Mouse (Mus musculus): ENCODE data around the gene Gemin8.

The Gemin8 gene

GRCm38 (mm10) chrX:166230515-166231267, 60.4 kb downstream of the Gemin8 start:
- no peak for DNase-seq (ENCODE audit: low spot score)

DNA sequence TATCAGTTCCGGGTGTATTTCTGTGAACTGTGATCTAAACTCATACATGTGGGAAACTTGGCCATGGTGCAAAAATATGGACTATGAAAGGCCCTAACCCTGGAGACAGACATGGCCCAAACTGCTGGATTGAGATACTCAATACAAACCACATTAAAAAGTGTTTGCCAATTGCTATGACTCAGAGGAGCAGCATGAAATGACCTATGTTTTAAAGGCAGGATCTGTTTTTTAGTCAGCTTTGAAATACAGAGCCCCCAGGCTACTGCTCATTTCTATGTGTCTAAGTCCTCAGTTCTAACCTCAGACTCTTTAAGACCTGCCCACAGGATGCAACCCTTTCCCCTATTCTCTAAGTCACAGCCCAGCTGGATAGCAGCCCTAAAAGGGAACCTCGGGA, 65.9 kb downstream of the Gemin8 start:
- DNase-seq (ENCODE audit: low spot score), result no peak

- peak; percentile 19 for DNase-seq (ENCODE audit: low spot score)
Observed at GRCm38 (mm10) chrX:166238831-166239460, 68.7 kb downstream of the Gemin8 start, which contains the start of gene Gpm6b. Gene Gpm6b, plus strand, starts transcription at chrX:166238911.

DNA sequence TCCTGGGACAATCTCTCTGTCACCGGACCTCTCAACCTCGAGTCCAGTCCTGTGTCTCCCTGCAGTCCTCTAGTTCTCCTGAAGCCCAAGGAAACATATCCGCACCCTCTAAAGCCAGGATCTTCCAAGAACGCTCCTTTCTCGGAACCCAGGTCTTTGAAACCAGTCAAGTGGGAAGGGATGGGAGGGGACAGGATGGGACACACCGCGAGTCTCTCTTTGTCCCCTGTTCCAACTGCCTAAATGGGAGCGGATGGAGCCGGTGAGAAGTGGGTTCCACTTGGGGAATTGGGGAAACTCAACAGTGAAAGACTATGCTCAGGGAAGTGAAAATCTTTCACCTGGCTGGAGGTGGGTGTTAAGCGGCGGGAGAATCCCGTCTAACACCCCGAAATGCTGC, 69.3 kb downstream of the Gemin8 start:
- DNase-seq (ENCODE audit: low spot score), result no peak
